Mouse (Mus musculus) thymus, postnatal 0 days (tissue): Measurements from ENCODE around the gene Ptprg. TPM values are rescaled to one million over a fixed set of nuclear protein-coding genes. Genes with fewer than 3 reads are reported as not detected.

Experiments used
- polyA plus RNA-seq: library from polyadenylated mRNA; unstranded; fragments of >200 nt; fragmentation: Nextera tagmentation; extraction: Ambion mirVana; gene quantifications from 2 replicates; pipeline ENCODE4 v1.2.1, GENCODE M21; 2015

Gene Ptprg
- polyA plus RNA-seq, 1 experiment from 2014 or later, result 5.3 TPM

Other genes starting within 250 kb of the Ptprg start
- 1.4 and 1.7 TPM in 2 replicates for gene Gm3839, start 196.8 kb upstream of the Ptprg start, polyA plus RNA-seq